In genomic region chr16:76242850-76243249, GRCm38 (mm10) we compare ENCODE assay signal across 13 mouse cellular contexts.
DNase-seq lines count a peak whose midpoint lies in the region; ATAC-seq and TF ChIP-seq lines count a peak whose summit lies in the region.
"Had no signal": no experiment of that assay in that cellular context is flagged by ENCODE, and none has a peak within 500 bp of the region (broad histone marks: within the 10 kb centered on the region; RNA-seq: fewer than 3 reads in every experiment).

No protein-coding gene starts in this region.

- intact Hi-C loops in gastrocnemius, adult 2 months (cut with DNase I), result no loop called here

- no peaks in the 10 kb centered on the region for H3K36me3 ChIP-seq in kidney, adult 2 months (ENCODE audit: control insufficient read depth, insufficient read depth, low read length)
- H3K36me3 ChIP-seq in kidney, embryonic 15.5 days, result no peaks in the 10 kb centered on the region

- no peaks in the 10 kb centered on the region for H3K27me3 ChIP-seq in kidney, adult 2 months (replicated peaks; ENCODE audit: control insufficient read depth, insufficient read depth, low read length)
- H3K27me3 ChIP-seq in kidney, embryonic 15.5 days, result no peaks in the 10 kb centered on the region
- H3K27me3 ChIP-seq: Patski had no signal

- peak; percentile 30; the same call in 1 of the 2 replicates for TF ChIP-seq CTCF in kidney, adult 2 months (conservative IDR thresholded peaks at IDR 0.05; ENCODE audit: insufficient read depth, insufficient read length, low read depth, low read length)
- TF ChIP-seq CTCF in gastrocnemius, adult 2 months (IDR thresholded peaks at IDR 0.05), result no peak

- H3K27ac ChIP-seq in kidney, adult 2 months (ENCODE audit: insufficient read depth, low read depth, low read length), result no peak overlapping the region
- H3K27ac ChIP-seq in kidney, embryonic 15.5 days, result no peak overlapping the region
- H3K27ac ChIP-seq in gastrocnemius, adult 2 months, result no peak overlapping the region

- ATAC-seq in kidney, embryonic 15.5 days (replicated peaks; ENCODE audit: low FRiP score), result no peak
- ATAC-seq: Patski had no signal

- H3K9me3 ChIP-seq in kidney, embryonic 15.5 days (replicated peaks), result no peaks in the 10 kb centered on the region

- H3K4me1 ChIP-seq in kidney, adult 2 months (ENCODE audit: control insufficient read depth, insufficient read depth, low read length), result no peaks in the 10 kb centered on the region
- H3K4me1 ChIP-seq in kidney, embryonic 15.5 days, result 0 out of 2 replicates have a peak, but pooled peaks cover 3% of the 10 kb centered on the region

- TF ChIP-seq POLR2A in kidney, adult 2 months (IDR thresholded peaks at IDR 0.05; ENCODE audit: low read depth, low read length), result no peak

- 56% methylated on average over 2 of the region's 2 CpGs for WGBS in kidney, adult 2 months
- WGBS in kidney, embryonic 15.5 days, result 86% methylated on average over 2 of the region's 2 CpGs

- H3K4me2 ChIP-seq in kidney, embryonic 15.5 days, result no peak overlapping the region

- no peak overlapping the region for H3K9ac ChIP-seq in kidney, embryonic 15.5 days

- DNase-seq in kidney, adult 2 months, result peak; percentile 83
- DNase-seq in cerebellum, adult 11-12 months, result peak; percentile 45
- peak; percentile 65 to 81 for DNase-seq in kidney, adult 8-10 months
- peak; percentile 60 for DNase-seq in lung, postnatal 14 days
- no peak for DNase-seq in right cerebral cortex, postnatal 25 days
- no peak for DNase-seq in gastrocnemius, adult 2 months
- no peak for DNase-seq in ovary, adult 18-20 months (ENCODE audit: low spot score)
- DNase-seq: gastrocnemius, postnatal 10 days; heart, postnatal 36 days; layer of hippocampus, adult 9-11 months; midbrain, embryonic 14.5 days had no signal

- H3K4me3 ChIP-seq in kidney, adult 2 months (ENCODE audit: insufficient read depth, low read depth, low read length), result no peak overlapping the region
- no peak overlapping the region for H3K4me3 ChIP-seq in kidney, embryonic 15.5 days (replicated peaks)
- no peak overlapping the region for H3K4me3 ChIP-seq in gastrocnemius, adult 2 months

Comparison
In these comparisons a context has a peak if more than half of its experiments do, and no peak if none do; other contexts are left out.
1. DNase-seq: peak in kidney, adult 2 months (single experiment), cerebellum, adult 11-12 months (single experiment), kidney, adult 8-10 months (2 of 2) and lung, postnatal 14 days (single experiment); none in right cerebral cortex, postnatal 25 days (single experiment), gastrocnemius, adult 2 months (single experiment) and ovary, adult 18-20 months (single experiment).